Mouse (Mus musculus) Muller cell, postnatal 12 days (primary cell): ENCODE results near the gene Vangl1.
"Not testable (repeated sequence)": the region's sequence is repeated elsewhere in the genome, so short reads cannot be mapped to it uniquely, and the experiment has no call there.

Experiments used
- DNase-seq: peaks from one replicate; pipeline ENCODE4 v3.0.0-alpha.2; 2015; ENCODE audit errors: inconsistent ontology term

The Vangl1 gene

DNA sequence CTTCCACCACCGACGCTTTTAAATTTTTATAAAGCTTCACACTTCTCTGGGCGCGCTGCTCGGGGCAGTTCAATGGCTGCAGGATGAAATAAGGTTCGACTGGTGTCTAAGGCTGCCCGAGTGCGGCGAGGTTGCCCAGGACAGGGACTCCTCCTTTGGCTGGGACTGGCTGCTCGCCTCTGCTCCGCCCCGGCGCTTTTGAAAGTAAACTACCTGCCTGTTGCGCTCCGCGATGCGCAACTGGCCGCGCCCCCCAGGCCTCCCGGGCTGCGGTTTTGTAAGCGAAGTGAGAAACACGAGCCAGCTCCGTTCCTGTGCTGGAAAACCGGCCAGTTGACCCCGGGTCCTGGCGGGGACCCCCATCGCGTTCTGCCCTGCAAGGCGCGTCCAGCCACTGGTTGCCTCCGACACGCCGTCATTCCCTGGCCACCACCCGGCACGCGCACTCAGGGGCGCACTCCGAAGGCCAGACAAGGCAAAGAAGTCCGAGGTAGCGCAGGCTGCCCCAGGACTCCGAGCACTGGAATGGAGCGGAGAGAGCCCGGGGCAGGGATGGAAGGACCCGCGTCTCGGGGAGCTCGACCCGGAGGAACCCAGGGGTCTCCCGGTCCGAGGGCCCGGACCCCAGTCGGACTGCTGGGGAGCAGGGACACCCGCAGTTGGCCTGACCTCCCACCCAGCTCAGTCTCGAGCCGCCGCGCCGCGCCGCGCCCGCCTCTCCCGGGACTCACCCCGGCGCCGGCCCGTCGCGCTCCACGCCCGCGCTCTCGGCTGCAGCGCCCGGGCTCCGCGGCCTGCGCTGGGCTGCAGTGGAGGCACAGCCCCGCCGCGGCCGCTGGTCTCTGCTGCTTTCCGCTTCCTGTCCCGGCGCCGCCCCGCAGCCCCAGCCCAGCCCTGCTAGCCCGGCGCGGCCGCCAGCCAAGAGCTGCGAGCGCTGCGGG, at the start of gene Vangl1:
Vangl1 (minus strand) TSS at position 913 of the 941 bp plus-strand sequence.
- DNase-seq = peak; percentile 86

DNA sequence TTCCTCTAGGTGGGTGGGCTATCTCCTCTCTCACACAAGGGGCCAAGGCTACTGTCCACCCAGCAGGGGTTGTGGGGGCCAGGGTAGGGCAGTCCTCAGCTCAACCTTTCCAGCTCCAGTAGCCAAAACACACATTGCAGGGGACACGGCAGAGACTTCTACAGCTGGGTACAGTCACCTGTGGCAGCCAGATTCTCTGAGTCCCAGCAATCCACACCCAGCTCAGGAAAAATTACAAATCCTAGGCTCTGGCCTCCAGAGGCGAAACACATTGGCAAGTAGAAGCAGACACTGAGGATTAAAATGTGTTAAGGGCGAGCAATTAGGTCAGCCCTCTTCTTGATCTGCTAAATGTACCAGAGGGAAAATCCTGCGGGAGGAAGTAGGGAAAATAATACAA, 49.1 kb upstream of the Vangl1 start:
- DNase-seq = peak; percentile 30

DNA sequence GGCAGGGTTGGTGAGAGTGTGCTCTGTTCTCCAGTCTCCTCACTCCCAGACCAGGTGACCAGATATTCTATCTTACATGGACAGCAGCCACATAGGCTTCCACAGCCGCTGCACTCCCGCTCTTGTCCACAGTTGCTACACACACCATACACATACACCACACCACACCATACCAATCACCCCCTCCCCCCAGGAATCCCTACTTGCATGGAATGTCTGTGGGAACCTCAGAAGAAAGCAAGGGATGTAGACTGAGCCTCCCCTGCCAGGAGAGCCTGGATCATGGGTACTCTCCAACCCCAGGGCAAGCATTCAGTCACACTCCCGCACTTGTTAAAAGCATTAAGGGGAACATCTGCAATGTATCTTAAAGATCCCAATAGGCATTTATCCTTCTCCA, 48.4 kb upstream of the Vangl1 start:
- DNase-seq = peak; percentile 48

DNA sequence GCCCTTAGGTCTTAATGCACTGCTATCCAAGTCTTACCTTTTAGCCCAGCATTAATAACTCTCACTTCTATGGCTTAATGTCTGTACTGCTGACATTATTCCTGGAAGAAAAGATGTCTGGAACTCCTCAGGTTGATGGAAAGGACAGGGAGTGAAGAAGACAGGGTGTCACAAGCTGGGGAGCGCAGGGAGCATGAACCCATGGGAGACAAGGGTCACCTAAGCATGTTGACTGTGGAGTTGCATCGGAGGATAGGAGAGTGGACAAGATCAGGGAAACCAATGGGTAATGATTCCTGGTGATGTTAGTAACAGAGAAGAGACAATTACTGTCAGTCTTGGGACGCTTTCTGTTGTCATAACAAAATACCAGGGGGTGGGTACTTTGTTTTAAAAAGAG, 46.4 kb upstream of the Vangl1 start:
- no peak for DNase-seq

DNA sequence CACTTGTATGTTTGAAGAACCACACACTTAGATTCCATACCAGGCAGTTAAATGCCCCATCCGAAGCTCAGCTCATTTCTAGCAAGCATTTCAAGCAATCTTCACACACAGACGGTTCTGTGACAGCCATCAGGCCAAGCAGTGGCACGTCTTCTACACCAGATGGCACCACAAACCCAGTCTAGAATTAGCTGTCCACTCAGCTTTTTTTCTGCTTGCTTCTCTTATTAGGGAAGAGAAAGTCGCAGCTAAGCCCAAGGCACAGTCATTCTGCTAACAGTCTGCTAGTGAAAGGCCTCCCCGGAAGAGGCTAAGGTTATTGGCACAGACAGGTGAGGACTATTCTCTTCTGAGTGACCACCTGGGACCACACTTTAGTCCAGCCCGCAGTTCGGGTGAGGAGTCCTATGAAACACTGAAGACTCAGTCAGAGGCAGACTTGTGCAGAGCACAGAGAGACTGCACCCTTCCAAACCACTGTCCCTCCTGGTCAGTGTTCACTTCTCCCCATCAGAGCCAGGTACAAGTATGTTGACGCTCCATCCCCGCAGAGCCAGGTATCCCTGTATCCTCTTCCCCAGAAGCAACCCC, 45.0 kb upstream of the Vangl1 start:
- peak; percentile 58 for DNase-seq

DNA sequence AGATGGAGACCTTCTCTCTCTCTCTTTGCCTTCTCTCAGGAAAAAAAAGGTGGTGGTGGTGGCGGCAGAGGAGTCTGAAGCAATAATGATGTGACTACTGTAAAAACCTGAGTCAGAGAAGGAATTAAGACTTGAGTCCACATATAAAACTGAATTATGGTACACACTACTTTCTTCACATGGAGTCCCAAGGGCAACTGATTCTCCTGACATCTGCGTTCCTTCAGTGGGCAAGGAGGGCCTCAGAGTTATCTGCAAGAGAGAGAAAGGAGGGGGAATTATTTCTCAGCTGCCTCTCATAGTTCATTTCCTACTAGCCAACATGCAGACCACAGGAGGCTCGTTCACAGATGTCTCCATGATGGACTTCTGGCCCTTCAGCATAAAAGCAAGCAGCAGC, 40.1 kb upstream of the Vangl1 start:
- no peak for DNase-seq

DNA sequence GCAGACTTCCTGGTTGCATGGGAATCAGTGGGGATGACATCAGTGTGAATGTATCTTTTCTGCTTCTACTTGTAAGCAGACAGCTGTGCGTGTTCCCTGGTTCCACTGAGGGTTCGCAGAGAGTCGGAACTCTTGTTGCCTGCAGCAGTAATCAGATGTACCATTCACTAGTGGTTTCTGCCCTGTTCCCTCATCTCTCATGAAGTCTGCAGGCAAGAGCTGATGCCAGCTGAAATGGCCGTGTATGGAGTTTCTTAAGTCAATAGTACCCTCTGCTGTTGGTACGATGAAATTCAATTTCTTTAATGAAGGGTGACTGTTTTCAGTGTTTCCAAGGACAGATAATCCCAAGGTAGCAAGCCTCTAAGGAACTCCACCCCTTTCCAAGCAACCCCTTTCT, 38.4 kb upstream of the Vangl1 start:
- DNase-seq = peak; percentile 57

DNA sequence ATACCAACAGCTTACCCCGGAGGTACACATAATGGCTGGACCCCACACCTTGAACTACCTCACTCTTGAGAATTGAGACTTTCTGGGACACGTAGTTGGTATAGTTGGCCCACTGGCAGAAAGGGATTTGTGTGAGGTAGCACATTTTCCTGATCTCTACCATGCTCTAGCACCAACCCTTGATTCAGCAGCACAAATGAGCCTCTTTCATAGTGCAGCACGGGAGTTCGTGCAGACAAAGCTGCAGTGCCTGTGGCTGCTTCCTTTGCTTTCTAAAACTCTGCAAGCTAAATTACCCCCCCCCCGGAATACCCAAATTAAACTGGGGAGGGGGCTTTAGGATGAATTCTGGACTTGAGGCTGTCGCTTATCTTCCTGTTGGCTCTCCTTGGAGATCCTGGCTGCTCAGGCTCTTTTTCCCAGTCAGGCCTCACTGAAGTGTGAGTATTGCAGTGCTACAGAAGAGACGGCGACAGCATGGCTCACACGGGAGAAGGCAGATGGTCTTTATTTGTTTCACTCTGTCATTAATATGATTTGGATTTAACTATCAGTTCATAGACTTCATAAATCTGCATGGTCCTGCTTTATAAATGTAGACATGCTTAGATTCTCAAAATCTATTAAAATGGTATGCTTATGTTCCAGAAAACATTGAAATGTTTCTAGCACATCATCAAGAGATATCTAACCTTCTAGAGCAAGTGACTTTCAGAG, 27.1 kb upstream of the Vangl1 start:
- DNase-seq = no peak

DNA sequence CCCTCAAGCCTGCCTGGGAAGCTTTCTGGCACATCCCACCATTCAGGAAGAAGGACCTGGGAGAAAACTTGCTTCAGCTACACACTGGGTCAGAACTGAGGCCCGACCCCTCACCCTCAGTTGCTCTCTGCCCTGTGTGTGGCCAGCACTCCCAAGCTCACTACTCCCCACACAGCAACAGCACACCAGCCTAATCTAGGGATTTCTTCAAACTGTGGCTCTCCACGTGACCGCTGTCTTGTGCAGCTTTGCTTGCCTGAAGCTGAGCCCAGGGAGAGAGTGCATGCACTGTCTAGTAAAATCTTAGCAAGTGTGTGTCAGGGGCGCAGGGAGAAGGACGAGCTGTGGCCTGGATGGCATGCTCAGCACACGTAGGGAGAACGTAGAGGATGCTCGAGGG, 18.3 kb upstream of the Vangl1 start:
- DNase-seq = no peak

DNA sequence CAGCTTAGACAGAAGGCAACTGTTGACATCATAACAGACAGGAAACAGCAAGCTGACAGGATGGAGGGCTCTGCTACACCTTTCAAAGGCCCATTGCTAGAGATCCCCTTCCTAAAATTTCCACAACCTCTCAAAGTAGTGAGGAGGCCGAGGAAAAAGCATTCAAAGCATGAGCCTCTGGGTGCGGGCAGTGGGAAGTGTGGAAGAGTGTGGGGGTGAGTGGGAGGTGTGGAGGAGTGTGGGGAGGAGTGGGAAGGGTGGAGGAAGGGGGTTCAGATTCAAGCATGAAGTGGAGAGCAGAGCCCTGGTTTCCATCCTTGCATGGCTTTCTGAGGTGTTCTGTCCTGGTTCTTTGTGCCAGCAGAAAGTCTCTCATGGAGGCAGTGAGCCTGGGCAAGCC, 13.8 kb upstream of the Vangl1 start:
- no peak for DNase-seq

DNA sequence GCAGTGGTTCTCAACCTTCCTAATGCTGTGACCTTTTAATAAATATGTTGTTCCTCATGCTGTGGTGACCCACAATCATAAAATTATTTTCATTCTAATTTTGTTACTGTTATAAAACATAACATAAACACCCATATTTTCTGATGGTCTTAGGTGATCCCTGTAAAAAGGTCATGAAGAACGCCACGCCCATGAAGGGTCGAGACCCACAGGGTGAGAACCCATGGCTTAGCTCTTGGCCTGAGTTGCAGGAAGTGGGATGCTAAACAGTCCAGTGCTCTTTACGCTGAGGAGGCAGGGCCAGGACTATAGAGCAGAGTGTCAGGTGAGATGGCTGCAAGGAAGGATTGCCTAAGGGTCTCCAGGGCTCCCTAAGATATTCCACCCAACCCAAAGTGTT, 10.2 kb upstream of the Vangl1 start:
- no peak for DNase-seq

DNA sequence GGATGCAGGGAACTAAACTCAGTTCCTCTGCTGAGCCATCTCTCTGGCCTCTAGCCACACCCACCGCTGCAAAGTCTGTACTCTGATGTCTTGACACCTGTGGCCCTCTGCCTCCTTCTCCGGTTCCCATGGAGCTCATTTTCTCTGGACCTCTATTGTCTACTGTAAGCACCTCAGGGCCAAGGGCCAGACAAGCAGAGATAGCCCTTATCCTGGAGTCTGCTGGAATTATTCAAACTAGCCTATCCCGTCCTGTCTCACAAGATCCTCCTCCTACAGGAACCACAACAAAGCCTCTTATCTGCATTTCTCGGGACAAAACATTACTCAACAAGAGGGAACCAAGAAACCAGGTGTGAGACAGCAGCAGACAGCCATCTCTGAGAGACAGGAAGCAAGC, 9.8 kb upstream of the Vangl1 start:
- no peak for DNase-seq

DNA sequence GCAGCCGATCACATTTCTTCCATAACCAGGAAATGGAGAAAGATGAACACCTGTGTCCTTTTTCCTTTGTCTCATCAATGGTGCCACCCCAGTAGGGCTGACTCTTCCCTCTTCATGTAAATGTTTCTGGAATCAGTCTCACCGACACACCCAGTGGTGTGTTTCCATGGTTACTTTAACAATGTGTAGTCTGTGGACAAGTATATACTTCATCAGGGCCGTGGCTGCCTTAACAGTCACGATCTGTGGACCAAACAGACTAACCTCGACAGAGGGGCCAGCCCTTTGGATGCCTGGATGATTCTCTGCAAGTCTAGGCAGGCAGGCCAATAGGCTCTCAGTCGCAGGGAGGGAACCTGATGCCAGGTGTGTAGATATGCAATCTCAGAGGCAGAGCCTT, 8.4 kb upstream of the Vangl1 start:
- no peak for DNase-seq

DNA sequence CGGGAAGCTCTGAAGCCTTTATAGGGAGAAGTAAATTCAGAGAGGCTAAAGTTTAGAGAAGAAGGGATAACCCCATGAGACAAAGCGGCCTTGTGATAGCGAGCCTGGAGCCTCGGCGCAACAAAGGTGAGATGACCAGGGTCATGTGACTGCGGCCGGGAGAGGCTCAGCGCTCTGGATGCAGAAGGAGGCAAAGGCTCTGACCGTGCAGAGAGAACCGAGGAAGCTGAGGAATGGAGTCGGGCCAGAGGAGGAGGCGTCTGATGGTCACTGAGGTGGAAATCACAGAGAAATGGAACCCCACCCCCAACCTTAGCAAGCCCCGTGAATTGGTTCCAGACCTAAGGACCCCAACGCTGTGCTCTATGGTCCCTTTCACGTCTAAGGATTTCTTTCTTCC, 7.8 kb upstream of the Vangl1 start:
- no peak for DNase-seq

DNA sequence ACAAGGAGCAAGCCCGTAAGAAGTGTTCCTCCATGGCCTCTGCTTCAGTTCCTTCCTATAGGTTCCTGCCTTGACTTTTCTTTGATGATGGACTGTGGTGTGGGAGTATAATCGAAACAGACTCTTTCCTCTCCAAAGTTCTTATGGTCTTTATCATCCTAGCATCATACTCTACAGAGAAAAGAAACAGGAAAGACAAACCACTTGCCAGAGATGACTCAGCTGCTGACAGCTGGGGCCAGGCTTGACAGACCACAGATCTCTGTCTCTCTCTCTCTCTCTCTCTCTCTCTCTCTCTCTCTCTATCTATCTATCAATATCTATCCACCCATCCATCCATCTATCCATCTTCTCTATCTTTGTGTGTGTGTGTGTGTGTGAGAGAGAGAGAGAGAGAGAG, 6.8 kb upstream of the Vangl1 start:
- peak; percentile 27 for DNase-seq

DNA sequence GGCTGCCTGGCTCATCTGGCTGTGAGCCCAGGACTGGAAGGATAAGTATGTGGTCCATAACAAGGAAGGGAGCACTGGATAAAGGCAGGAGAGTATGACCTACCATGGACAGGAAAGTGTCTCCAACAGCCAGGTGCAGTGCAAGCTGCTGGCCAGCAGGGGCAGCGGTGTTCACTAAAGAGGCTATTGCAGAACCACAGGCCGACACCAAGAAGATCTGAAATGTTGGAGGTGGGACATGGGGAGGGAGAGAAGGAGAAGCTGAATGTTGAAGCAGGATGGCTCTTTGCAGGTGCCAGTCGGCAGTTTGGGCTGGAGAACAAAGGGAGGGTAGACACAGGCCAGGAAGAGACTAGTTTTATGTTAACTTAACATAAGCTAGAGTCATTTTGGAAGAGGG, 6.3 kb upstream of the Vangl1 start:
- DNase-seq = no peak

DNA sequence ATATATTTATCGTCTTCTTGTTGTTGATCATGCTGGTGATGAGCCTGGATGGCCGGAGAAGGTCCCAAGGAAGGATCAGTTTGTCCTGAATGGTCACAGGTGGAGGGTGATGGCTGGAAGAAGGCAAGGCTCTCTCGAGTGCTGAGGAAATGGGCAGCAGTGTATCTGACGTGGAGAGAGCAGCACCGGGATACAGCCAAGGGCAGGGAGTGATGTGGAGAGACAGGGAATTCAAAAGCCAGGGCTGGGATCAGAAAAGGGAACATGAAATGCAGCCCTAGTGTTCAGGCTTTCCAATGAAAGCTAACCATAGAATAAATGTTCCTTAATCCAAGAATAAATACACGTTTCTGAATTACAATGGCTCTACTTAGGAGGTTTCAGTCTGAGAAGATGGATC, 4.4 kb upstream of the Vangl1 start:
- DNase-seq = no peak

DNA sequence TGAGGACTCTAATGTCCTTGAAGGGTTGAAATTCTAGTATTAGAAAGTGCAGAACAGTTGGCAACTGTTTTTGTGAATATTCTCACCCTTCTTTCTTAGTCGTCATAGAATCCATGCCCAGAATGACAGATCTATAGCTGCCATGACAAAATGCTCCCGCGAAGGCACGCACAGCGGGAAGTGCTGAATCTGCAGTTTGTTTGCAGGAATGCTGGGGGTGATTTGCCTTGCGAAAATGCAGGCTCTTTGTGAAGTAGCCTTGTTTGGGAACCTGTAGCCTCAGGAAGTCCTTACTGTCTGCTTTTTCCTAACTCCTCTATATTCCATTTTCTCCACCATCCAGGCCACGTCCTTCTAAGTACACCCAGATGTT, 951 bp upstream of the Vangl1 start:
- peak; percentile 21 for DNase-seq

DNA sequence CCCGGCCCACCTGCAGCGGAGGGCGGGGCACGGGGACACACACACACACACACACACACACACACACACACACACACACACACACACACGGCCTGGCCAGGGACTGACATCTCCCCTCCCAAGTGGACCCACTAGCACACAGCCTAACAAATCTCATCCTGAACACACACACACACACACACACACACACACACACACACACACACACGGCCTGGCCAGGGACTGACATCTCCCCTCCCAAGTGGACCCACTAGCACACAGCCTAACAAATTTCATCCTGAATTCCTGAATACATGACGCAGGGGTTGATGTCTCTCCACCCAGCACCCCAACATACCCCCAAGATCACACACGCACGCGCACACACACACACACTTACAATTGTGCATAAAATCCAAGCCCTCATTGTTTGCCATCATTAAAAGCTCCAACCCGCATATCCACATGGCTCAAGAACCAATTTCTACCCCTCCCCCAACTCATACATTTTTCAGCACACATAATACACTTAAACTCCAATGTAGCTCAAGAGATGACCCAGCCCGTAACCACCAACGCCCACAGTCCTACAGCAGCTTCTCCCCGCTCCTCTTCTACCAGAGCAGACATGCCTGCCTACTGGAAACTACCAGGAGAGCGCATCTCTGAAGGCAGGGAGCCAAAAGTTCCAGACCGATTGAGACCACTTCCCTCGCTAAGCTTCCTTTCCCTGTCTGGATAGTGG, 403 bp upstream of the Vangl1 start:
- not testable (repeated sequence) for DNase-seq

DNA sequence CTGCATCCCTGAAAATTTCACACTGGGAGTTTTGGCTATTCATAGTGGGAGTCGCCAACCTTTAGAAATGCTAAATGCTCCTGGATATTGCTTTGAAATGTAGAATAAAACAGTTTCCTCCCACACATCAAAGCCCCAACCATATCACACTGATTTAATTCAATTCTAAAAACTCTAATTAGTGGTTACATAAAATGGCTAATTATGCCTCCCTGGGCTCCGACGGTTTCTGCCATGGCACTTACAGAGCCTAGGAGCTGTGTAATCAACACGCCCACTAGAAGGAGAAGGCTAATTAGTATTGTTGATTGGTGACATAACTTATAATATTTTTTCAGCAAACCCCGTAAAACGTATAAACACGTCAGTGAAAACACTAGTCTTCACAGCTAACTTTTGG, 1.4 kb downstream of the Vangl1 start:
- DNase-seq = peak; percentile 46

DNA sequence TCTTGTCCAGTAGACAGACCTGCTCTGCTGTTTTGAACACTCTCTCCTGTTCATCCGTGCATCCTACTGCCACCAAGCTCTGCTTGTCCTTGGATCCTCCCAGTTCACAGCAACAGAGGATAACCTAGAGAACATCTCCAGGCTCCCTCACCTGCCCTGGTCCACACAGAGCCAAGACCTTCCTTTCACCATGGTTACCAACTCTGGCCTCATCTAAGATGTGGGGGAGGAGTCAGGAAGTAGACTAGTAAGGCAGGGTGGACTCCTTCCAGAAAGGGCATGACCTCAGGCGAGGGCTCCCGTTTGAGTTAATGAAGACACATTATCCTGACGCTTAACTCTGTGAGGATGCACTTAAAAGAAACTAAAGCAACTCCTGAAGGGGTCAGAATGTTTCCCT, 4.5 kb downstream of the Vangl1 start:
- DNase-seq = no peak

DNA sequence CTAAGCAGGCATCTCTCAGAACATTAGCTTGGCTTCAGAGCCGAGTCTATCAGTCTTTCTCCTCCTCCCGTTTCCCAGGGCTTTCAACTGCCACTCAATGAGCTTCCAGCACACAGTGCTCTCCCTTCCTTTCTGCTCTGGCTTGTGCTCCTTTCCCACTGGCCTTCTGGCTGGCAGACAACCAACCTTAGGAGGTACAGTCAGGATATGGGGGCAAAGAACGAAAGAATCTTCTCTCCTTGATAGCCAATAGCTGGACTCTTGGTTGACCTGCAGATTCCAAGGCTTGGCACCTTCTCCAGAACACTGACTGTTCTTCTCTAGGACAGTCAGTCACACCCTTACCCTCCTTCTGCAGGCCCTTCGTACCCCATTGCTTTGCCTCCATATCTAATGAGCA, 5.3 kb downstream of the Vangl1 start:
- no peak for DNase-seq
